Mouse (Mus musculus) telencephalon, adult 2 months (tissue): ENCODE results near the gene Rps15a.

ENCODE experiments used
- DNase-seq: peaks from one replicate; pipeline ENCODE4 v3.0.0-alpha.2; 2011; ENCODE audit warnings: low read depth, low spot score

The Rps15a gene

DNA sequence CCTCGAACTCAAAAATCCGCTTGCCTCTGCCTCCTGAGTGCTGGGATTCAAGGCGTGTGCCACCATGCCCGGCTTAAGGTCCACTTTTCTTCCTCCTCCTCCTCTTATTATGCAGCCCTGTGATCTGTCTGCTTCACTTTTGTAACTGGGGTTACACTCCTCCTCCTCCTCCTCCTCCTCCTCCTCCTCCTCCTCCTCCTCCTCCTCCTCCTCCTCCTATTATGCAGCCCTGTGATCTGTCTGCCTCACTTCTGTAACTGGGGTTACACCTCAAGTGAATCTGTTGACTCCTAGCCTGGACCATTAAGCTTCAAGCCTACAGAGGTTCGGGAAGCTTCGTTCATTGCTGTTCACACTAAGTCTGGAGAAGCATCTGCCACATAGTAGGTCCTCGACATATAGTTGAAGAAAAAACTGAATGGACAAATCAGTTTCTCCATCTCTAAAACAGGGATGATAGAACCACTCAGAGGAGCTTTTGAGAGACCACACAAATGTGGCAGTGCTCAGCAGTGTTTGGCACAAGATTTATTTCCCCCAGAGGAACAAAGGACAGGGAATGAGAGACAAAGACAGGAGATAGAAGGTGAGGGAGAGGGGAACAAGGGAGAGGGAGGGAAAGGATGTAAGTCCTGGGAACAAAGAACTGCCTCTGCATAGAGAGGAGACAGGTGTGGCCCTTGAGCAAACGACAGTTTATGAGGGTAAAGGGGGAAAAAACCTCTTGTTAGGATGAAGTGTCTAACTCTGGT lies 975 bp upstream of the Rps15a start:
- no peak for DNase-seq

DNA sequence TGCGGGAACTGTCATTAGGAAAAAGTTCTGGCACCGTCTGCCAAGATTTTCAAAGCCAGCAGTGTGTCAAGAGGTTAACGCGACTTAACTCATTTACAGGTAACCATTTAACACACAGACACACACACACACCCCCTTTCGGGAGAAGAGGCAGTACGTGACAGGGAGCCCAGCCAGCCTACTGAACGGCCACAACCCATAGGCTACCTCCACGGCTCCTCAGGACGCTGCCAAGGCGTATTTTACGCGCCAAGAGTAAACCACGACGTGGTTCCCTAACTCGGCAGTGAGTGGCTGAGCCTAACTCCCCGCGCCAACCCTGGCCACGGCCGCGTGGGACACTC lies 483 bp downstream of the Rps15a start:
- no peak for DNase-seq

DNA sequence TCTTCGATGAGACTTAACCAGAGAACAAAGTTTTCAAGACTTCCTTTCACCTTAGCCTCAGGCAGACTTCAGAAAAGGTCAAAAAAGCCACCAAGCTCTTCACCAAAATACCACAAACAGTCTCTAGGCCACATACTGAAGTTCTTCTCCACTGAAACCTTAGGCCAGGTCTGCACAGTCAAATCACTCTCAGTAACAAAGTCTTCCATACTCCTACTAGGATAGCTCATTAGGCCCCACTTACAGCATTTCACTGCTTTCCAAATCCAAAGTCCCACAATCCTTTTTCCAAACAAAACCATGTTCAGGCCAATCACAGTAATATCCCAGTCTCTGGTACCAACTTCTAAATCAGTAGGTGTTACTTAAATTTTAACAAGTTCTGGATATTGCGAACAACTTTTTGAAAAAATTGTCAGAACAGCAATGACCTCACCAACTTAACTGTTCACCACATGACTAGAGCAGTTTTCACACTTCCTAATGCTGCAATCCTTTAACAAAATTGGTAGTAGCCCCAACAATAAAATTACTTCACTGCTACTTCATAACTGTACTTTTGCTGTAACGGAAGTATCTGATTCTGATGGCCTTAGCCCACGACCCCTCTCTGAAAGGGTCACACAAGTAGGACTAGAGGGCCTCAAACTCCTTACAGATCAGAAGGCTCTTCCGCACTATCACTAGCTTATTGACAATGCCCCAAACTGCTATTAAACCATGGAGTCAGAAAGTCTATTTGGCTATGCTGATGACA lies 2.3 kb downstream of the Rps15a start:
- no peak for DNase-seq

DNA sequence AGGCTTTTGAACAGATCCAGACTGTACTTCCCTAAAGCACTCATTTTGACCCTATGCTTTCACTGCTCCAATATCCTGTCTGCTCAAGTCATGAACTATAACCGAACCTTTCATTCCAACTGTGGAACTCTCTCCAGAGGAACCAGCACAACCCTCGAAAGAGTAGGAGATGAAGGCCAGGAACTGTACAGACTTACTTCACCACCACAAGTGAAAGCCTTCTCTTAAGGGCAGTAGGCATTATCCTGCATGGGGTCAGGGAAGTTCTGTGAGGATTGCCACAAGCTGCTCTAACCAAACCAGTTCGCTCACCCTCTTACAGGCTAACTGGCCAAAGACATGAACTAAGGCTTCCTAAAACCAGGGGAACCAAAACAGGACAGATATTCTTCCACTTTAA lies 4.9 kb downstream of the Rps15a start:
- no peak for DNase-seq

DNA sequence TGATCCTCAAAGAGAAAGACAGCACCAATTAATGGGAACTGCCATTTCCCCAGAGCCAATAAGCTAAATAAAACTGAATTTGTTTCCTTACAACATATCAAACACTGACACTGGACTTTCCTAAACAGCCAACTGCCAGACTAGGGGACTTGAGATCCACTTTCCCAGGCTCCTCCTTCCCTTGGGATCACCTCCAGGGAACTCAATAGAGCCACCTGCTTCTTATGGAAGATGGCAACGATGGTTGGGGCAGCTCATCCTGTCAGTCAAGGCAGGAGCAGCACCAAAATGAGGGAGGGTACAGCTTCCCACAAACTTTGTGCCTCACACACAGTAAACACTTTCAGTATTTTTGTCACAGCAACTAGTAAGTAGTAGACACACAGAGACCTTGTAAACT lies 8.3 kb downstream of the Rps15a start:
- DNase-seq, result no peak

GRCm38 (mm10) chr7:118104458-118105052 lies 11.4 kb downstream of the Rps15a start:
- peak; percentile 22 for DNase-seq

DNA sequence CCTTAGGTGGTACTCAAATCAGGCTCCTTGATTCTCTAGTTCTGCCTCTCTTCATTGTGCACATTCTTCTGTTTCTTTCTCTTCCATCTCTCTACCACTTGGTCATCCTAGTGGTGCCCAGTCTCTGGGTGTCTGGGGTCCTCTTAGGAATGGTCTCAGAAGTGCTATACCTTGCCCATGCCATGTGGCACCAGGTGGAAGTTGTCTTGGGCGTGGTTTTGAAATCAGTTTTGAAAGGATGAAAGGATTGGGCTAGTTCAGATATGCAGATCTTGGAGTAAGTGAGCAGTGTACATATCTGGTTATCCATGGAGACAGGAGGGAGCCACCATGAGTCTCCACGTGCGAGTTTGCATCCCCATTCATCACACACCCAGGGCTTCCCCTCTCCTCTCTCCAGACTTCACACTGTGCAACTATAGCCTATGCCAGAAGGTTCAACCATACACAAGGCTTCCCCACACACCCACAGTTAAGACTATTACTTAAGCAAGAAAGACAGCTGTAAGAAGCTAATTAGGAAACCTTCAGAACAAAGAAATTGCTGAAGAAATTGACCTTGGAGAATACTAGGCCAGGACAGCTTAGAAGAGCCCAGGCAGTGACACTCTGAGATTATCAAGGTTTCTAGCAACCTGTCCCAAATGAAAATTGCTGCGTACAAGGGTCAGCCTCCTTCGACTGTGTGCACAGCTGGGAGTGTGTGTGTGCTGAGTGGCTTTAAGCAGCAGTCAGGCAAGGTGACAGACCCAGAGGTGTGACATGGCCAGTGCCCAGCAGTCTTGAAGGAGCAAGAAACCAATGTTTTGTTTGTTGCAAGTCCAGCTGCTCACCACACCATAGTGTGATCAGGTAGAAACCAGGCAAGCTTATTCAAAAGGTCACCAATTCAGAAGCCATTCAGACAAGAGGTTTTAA lies 12.3 kb downstream of the Rps15a start:
- DNase-seq, result no peak

DNA sequence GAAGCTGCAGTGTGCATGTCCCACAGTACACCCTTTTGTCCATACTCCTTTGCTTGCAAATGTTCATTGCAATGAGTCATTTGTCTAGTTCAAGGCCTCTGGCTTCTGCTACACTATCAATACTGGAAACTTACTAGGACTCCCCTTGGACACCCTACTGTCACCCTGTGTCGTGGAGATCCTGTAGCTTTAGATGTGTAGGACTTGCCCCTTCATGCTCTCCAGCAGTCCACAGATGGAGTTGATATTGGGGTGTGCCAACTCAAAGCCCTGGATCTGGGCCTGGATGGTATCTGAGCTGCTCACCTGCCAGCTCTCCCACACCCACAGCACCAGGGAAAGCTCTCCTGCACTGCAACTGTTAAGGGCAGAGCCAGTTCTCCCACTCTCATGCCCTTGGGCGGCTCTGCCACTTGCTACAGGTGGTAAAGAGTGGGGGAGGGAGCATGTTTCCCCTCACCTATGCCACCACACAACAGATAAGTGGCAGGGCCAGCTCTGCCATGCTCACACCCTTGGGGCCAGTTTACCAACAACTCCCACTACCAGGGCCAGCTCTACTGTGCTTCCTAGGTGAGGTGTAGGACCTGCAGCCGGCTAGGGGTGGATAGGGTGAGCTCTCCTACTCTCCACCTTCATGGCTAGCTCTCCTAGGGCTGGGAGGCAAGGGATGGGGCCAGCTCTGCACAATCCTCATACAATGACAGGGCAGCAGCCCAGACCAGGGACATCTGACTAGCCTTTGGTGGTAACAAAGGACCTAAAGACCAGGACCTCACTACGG lies 13.1 kb downstream of the Rps15a start:
- no peak for DNase-seq

GRCm38 (mm10) chr7:118102231-118102630 lies 13.8 kb downstream of the Rps15a start:
- DNase-seq, result peak; percentile 60

DNA sequence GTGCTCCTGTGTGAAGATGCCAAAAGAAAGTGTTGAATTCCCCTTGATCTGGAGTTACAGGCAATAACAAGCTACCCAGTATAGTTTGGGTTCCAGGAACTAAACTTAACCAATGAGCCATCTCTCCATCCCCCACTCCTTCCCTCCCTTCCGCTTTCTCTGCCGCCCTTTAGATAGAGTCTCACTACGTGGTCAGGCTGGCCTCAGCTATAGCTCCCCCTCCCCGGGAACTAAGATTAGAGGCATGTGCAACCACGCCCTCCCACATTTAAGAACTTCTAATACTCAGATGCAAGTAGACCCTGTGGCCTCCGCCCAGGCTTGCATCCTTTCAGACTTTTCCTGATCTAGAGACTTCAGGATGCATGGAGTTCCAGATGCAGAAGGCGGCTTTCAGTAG lies 18.4 kb downstream of the Rps15a start:
- DNase-seq, result no peak

- no peak for DNase-seq
These were observed 36.0 kb downstream of the Rps15a start for GRCm38 (mm10) chr7:118079987-118080386.

DNA sequence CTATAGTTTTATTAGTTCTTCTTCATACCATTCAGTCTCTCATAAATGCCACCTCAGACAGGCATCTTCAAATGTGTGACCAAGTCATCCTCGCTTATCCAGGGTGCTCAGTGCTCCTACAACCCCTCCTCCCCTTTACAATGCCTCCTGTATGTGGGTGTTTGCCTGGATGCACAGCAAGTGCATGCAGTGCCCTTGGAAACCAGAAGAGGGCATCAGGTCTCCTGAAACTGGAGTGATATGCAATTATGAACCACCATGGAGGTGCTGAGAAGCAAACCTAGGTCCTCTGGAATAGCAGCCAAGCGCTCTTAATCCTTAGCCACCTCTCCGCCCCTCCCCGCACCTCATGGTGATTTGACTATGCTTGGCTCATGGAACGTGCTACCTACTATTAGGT lies 36.9 kb downstream of the Rps15a start:
- DNase-seq, result no peak

- peak; percentile 50 for DNase-seq
These were observed 48.7 kb downstream of the Rps15a start for GRCm38 (mm10) chr7:118067261-118067660.

DNA sequence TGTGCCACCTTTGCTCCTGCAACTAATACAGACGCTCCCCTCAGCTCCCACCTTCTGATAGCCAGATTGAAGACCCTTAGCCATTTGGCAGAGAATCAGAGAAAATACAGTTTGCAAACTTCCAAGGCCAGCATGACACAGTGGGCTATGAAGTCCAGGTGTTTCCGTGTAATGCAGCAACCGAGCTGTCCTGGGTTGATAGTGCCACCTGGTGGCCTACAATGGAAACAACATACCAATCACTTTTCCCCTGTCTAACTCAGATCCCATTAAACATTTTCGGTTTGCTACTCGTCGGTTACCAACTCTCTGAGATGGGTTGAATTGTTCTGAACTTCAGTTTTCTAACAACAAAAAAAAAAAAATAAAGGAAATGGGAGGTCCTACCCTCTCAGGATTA lies 59.7 kb downstream of the Rps15a start:
- no peak for DNase-seq
